Mouse (Mus musculus) retina, adult 2 months (tissue): ENCODE data around the gene Sltm.
"Not testable (repeated sequence)": the region's sequence is repeated elsewhere in the genome, so short reads cannot be mapped to it uniquely, and the experiment has no call there.

Source experiments
- DNase-seq: peaks from one replicate; pipeline ENCODE4 v3.0.0-alpha.2; 2012; ENCODE audit warnings: low read depth, low spot score

Sltm gene

GRCm38 (mm10) chr9:70542305-70543041, at the start of gene Sltm:
TSS of gene Sltm (plus strand) at chr9:70542754.
- DNase-seq = peak; percentile 92

- no peak for DNase-seq
Observed at GRCm38 (mm10) chr9:70493038-70493437, 49.5 kb upstream of the Sltm start.

GRCm38 (mm10) chr9:70496990-70497389, 45.6 kb upstream of the Sltm start:
- no peak for DNase-seq

GRCm38 (mm10) chr9:70502284-70503014, 40.1 kb upstream of the Sltm start:
- DNase-seq = no peak

GRCm38 (mm10) chr9:70503015-70503603, 39.4 kb upstream of the Sltm start:
- no peak for DNase-seq

- DNase-seq = peak; percentile 91
Observed at GRCm38 (mm10) chr9:70503626-70504041, 38.9 kb upstream of the Sltm start, which contains the start of gene Rnf111. TSS of gene Rnf111 (minus strand) at chr9:70503725.

- no peak for DNase-seq
Observed at GRCm38 (mm10) chr9:70506186-70506585, 36.4 kb upstream of the Sltm start.

- DNase-seq = no peak
Observed at GRCm38 (mm10) chr9:70506787-70507186, 35.8 kb upstream of the Sltm start.

GRCm38 (mm10) chr9:70509906-70510525, 32.5 kb upstream of the Sltm start:
- no peak for DNase-seq

GRCm38 (mm10) chr9:70510998-70511583, 31.5 kb upstream of the Sltm start:
- DNase-seq = no peak

- DNase-seq = no peak
Observed at GRCm38 (mm10) chr9:70511681-70512080, 30.9 kb upstream of the Sltm start.

GRCm38 (mm10) chr9:70520651-70521050, 21.9 kb upstream of the Sltm start:
- no peak for DNase-seq

GRCm38 (mm10) chr9:70523813-70524212, 18.7 kb upstream of the Sltm start:
- DNase-seq = no peak

- DNase-seq = no peak
Observed at GRCm38 (mm10) chr9:70524366-70524765, 18.2 kb upstream of the Sltm start.

- no peak for DNase-seq
Observed at GRCm38 (mm10) chr9:70533328-70533727, 9.2 kb upstream of the Sltm start.

GRCm38 (mm10) chr9:70541584-70541983, 970 bp upstream of the Sltm start:
- no peak for DNase-seq

- DNase-seq = no peak
Observed at GRCm38 (mm10) chr9:70543048-70543880, 710 bp downstream of the Sltm start.

- DNase-seq = no peak
Observed at GRCm38 (mm10) chr9:70543985-70544384, 1.4 kb downstream of the Sltm start.

- no peak for DNase-seq
Observed at GRCm38 (mm10) chr9:70544831-70545230, 2.3 kb downstream of the Sltm start.

- not testable (repeated sequence) for DNase-seq
Observed at GRCm38 (mm10) chr9:70546576-70546975, 4.0 kb downstream of the Sltm start.

GRCm38 (mm10) chr9:70548304-70548703, 5.8 kb downstream of the Sltm start:
- no peak for DNase-seq
